Mouse (Mus musculus): ENCODE measurements at regions not wholly inside any gene's neighbourhood (a gene's known extent, or its start where the extent isn't known, plus 50 kb on each side); places are given as distances from the start of the nearest gene placed in this dataset.

- in situ Hi-C loops (cut with MseI, MboI), result no loop called here
Observed at GRCm38 (mm10) chr5:43339671-43340070, 106.7 kb downstream of the Cpeb2 start.

GRCm38 (mm10) chr5:43341475-43341874 is 108.5 kb downstream of the Cpeb2 start:
- in situ Hi-C loops (cut with MseI, MboI), result no loop called here

DNA sequence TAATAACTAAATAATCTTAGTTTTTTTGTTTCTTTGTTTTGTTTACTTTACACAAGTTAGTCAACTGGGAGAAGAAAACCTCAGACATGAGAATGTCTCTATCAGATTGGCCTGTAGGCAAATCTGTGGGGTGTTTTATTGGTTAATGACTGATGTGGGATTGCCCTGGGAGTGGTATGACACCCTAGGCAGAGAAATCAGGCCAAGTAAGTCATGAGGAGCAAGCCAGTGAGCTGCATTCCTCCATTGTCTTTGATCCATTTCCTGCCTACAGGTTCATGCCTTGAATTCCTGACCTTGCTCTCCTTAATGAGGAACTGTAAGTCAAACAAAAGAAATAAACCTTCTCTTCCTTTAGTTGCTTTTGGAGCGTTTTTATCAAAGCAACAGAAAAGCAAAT is 111.5 kb downstream of the Cpeb2 start:
- in situ Hi-C loops (cut with MseI, MboI), result no loop called here

- in situ Hi-C loops (cut with MseI, MboI), result loop anchor here in 1 of 2 experiments (25.0 kb wide), 1 partner anchor 364 kb away; no protein-coding TSS in a partner anchor
Observed at GRCm38 (mm10) chr5:43350987-43351386, 118.0 kb downstream of the Cpeb2 start.

DNA sequence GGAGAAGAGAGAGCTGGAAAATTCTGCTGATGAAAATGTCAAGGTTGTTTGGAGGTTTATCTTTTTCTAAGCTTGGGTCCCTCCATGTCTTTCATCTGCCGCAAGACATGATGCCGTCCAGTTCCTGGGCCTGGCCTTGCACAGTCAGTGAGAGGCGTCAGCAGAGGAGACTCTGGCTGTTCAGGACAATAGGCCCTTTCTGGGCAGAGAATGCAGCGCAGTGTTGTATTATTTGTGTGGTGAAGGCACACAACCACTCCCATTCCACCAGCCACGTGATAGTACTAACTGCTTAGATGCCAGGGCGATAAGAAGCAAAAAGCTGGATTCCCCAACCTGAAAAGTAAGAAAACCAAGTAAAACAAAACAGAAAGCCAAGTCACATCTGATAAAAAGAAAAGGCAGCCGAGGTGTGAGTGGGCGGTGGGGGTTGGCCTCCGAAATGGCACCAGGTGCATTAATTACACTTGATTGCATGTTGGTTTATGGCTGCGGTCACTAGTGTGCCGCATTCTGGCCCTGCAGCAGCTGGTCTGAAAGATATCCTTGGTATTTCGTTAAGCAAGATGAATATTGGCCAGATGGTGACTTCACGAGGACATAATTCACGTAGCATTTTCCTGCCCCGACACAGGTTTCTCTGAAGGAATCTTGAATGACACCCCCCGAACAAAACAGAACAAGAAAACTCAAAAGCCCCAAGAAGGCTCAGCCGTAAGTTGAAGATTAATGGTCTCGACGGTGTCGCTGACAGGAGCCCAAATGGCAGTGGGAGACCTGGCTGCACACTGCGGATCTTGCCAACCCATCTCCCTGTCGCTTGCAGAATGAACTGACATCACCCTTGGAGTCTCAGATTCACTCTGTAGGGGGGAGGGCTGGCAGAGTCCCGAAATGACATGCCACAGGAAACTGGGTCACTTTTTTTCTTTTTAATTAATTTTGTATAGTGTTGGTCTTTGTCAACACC is 120.3 kb downstream of the Cpeb2 start:
- in situ Hi-C loops (cut with MseI, MboI), result loop anchor here in 1 of 2 experiments (25.0 kb wide), 1 partner anchor 366 kb away; no protein-coding TSS in a partner anchor

DNA sequence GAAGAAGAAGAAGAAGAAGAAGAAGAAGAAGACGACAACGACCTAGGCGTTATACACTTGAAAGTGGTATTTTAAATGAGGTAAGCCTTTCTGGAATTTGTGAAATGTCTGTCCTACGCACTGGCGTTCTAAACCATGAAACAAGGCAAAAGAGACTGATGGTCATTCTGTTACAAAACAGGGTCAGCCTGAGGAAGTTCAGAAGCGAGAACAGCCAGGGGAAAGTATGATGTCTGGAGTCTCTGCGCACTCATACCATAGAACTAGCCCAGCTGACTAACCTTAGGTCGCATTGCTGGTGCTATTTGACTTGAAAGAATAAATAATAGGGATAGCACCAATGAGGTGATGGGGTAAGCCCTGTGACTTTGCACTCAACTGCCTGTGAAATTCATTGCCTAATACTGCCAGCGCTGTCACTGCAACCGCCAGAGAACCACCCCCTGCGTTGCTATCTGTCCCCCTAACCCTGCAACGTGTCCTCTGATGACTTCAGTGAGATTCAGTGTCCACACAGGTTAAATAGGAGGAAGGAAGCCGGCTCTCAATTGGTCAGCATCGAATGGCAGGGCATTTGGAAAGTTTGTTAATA is 121.5 kb downstream of the Cpeb2 start:
- in situ Hi-C loops (cut with MseI, MboI), result loop anchor here in 1 of 2 experiments (25.0 kb wide), 1 partner anchor 367 kb away; no protein-coding TSS in a partner anchor

- in situ Hi-C loops (cut with MseI, MboI), result loop anchor here in 1 of 2 experiments (25.0 kb wide), 1 partner anchor 368 kb away; no protein-coding TSS in a partner anchor
Observed at GRCm38 (mm10) chr5:43355026-43355580, 122.1 kb downstream of the Cpeb2 start.

DNA sequence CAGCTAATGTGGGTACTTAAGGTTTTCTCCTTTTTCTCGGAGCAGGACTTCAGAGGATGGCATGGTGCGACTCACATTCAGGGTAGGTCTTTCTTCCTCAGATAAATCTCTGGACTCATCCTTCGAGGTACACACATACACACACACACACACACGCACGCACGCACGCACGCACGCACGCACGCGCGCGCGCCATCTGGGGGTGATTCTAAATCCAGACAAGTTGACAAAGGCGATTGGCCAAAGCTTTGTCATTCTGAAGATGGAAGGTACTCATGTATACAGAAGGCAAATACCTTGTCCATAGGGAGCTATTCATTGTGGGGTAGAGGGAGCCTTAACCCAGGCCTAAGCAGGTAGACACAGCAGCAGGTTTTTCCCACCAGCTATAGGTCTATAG is 122.9 kb downstream of the Cpeb2 start:
- in situ Hi-C loops (cut with MseI, MboI), result loop anchor here in 1 of 2 experiments (25.0 kb wide), 1 partner anchor 369 kb away; no protein-coding TSS in a partner anchor

GRCm38 (mm10) chr5:43357100-43357680 is 124.2 kb downstream of the Cpeb2 start:
- in situ Hi-C loops (cut with MseI, MboI), result loop anchor here in 1 of 2 experiments (25.0 kb wide), 1 partner anchor 370 kb away; no protein-coding TSS in a partner anchor

GRCm38 (mm10) chr5:43357901-43358300 is 124.9 kb downstream of the Cpeb2 start:
- in situ Hi-C loops (cut with MseI, MboI), result loop anchor here in 1 of 2 experiments (25.0 kb wide), 1 partner anchor 371 kb away; no protein-coding TSS in a partner anchor

- in situ Hi-C loops (cut with MseI, MboI), result loop anchor here in 1 of 2 experiments (25.0 kb wide), 1 partner anchor 372 kb away; no protein-coding TSS in a partner anchor
Observed at GRCm38 (mm10) chr5:43358928-43359765, 126.2 kb downstream of the Cpeb2 start.

DNA sequence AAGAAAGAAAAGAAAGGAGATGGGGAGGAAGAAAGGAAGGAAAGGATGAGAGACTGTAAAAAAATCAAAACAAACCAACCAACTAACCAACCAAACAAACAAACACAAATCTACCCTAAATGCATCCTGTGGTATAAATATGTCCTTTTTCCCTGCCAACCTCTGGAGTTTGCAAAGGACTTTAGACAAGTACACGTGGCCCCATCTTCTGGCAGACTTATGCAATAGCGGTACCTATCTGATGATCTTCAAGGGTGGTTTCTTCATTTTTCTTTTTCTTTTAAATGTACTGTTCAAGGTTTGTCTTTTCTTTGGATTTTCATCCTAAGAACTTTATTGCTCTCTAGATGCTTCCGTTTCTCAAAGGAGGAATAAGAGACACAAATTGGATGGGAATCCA is 127.3 kb downstream of the Cpeb2 start:
- in situ Hi-C loops (cut with MseI, MboI), result loop anchor here (10.0 to 25.0 kb wide), 2 partner anchors 373 to 395 kb away; no protein-coding TSS in a partner anchor

DNA sequence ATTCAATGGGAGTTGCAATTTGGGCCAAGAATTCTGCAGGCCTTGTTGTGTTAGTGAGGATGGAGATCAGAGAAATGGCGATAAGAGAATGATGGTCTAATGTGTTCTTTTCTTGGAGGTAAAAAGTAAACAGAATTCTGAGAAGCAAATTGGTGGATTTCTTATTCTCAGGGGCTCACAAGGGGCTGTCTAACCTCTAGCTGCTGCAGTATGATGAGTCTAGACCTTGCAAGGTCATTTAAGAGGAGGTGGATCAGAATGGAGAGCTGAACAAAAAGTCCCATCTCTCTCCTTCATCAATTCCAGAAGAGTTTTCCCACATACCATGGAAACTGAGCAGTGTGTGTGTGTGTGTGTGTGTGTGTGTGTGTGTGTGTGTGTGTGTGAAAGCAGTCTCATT is 128.1 kb downstream of the Cpeb2 start:
- in situ Hi-C loops (cut with MseI, MboI), result loop anchor here (10.0 to 25.0 kb wide), 2 partner anchors 374 to 396 kb away; no protein-coding TSS in a partner anchor

GRCm38 (mm10) chr5:43372385-43372784 is 139.4 kb downstream of the Cpeb2 start:
- in situ Hi-C loops (cut with MseI, MboI), result loop anchor here in 1 of 2 experiments (25.0 kb wide), 1 partner anchor 385 kb away; no protein-coding TSS in a partner anchor

DNA sequence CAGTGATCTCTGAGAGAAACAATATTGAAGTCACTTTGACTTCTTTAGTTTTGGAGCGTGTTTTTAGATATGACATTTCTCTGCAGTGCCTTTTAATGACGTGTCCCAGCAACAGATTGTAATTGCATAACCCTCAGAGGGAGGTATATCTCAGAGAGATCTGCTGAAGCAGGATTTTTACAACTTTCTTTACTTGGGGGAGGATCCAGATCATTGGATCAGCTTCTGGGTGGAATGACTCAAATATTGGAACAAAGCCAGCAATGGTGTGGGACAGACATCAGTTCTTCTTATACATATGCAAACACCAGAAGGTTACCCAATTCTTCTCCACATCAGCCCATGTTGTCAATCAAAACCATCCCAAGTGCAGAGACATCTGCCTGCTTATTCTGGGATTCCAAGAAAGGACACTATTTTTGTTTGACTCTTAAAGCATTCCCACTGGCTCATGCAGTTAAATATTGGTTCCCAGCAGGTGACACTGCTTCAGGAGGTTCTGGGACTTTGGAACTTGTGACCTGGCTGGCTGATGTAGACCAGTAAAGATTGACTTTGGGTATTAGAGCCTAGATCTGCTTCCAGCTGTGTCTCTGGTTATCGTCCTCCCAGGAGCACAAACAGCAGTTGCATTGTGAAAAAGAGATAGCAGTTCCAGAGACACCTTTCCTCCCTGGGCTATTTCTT is 130.5 kb upstream of the C1qtnf7 start:
- in situ Hi-C loops (cut with MseI, MboI), result loop anchor here in 1 of 2 experiments (25.0 kb wide), 1 partner anchor 1498 kb away; no protein-coding TSS in a partner anchor

GRCm38 (mm10) chr5:43390997-43391396 is 124.3 kb upstream of the C1qtnf7 start:
- in situ Hi-C loops (cut with MseI, MboI), result loop anchor here in 1 of 2 experiments (25.0 kb wide), 1 partner anchor 1504 kb away; no protein-coding TSS in a partner anchor

DNA sequence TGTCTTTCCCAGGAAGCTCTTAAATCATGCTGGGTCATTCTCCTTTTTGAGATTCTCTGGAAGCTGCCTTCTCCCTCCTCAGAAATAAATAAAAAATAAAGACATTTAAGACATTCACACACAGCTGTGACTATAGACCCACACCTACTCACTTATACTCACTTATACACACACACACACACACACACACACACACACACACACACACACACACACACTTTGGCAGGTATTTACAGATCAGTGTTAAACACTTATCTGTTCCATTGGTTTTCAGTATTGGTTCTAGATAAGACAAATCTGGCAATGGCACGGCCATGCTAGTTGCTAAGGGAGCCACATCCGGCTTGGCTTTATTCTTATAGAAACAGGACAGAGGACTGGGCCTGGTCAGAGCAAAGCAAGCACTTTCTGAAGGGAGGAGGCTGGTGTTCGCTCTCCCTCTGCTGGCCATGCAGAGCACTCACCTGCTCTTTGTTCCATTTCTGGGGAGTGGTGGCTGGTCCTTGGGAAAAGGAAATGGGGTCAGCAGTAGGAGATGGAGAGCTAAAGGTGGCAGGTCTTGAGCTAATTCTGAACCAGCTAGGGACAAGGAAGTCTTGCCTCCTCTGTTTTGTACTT is 123.8 kb upstream of the C1qtnf7 start:
- in situ Hi-C loops (cut with MseI, MboI), result loop anchor here in 1 of 2 experiments (25.0 kb wide), 1 partner anchor 1504 kb away; no protein-coding TSS in a partner anchor

DNA sequence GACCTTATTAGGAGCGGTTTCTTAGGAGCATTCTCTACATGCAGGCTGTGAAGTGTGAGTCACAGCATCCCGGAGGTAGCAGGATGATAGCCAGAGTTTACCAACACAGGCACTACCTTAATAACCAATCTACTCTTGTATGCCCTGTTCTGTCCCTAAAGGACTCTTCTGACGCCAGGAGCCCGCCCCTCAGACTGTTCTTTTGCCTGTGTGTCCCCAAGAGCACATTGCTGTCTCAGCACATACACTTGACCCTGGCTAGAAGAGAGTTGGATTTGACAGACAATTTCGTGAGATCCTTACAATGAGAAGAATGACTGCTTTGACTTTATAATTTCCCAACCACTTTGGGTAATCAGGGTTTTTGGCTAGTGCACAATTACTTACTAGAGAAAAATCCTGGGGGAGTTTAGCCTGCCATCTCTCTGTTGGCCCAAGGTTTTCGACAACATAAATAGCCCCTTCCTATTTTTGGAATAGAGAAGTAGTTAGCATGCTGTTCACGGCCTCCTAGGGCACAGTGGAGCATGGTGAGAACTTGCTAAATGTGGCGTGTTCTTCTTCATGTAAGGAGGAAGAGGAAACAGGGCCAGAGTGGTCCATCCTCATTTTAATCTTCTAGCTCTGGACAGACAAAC is 122.3 kb upstream of the C1qtnf7 start:
- in situ Hi-C loops (cut with MseI, MboI), result loop anchor here in 1 of 2 experiments (25.0 kb wide), 1 partner anchor 1506 kb away; no protein-coding TSS in a partner anchor
